Comparison of ENCODE assay signal across 8 mouse cellular contexts in the genomic region with DNA sequence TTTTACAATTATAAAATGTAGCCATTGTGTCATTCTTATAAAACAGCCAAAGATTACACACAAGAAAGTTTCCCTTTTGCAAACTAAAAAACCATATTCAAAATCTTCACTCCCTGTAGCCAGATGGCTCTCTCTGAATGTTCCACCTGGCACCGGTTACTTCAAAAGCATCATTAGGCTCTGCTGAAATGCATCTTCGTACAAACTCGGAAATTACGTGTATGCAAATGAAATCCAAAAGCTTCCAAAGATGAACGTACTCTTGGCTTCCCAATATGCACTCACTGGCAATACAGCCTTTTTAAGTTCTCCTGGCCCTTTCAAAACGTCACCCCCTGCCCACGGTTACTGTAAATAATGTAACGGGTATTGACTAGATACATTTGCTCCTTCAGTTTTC. TPM values are rescaled to one million over a fixed set of nuclear protein-coding genes. Genes with fewer than 3 reads are reported as not detected.
A peak's percentile ranks its signal among the peaks of the same experiment; 100 is the strongest.
DNase-seq lines count a peak whose midpoint lies in the region; ATAC-seq and TF ChIP-seq lines count a peak whose summit lies in the region.

No protein-coding gene starts in this region.

- WGBS in kidney, embryonic 15.5 days = 33% methylated on average over 8 of the region's 8 CpGs
- WGBS in hindbrain, embryonic 11.5 days = 50% methylated on average over 8 of the region's 8 CpGs
- 41% methylated on average over 8 of the region's 8 CpGs for WGBS in midbrain, embryonic 14.5 days
- WGBS in lung, adult 2 months = 31% methylated on average over 8 of the region's 8 CpGs

- H3K4me1 ChIP-seq in kidney, embryonic 15.5 days = peaks cover 23% of the 10 kb centered on the region
- no peaks in the 10 kb centered on the region for H3K4me1 ChIP-seq in hindbrain, embryonic 11.5 days (replicated peaks; ENCODE audit: control insufficient read depth, insufficient read depth, low read length)
- peaks cover 17% of the 10 kb centered on the region; the same call in 1 of the 2 replicates for H3K4me1 ChIP-seq in midbrain, embryonic 14.5 days (ENCODE audit: control insufficient read depth, insufficient read depth, low read length)
- peaks cover 11% of the 10 kb centered on the region for H3K4me1 ChIP-seq in lung, adult 2 months (ENCODE audit: control insufficient read depth, insufficient read depth, low read length)

- H3K4me3 ChIP-seq in kidney, embryonic 15.5 days (replicated peaks) = peak overlapping the region; percentile 67
- peak overlapping the region; percentile 57 for H3K4me3 ChIP-seq in hindbrain, embryonic 11.5 days (ENCODE audit: low read depth, low read length)
- H3K4me3 ChIP-seq in midbrain, embryonic 14.5 days (replicated peaks; ENCODE audit: low read depth, low read length) = peak overlapping the region; percentile 78
- no peak overlapping the region for H3K4me3 ChIP-seq in lung, adult 2 months (replicated peaks; ENCODE audit: extremely low read depth, low read depth, low read length)

- TF ChIP-seq POLR2A in brain, embryonic 14.5 days (IDR thresholded peaks at IDR 0.05; ENCODE audit: borderline replicate concordance, extremely low read depth, insufficient read depth, insufficient read length, poor library complexity, severe bottlenecking) = no peak
- no peak for TF ChIP-seq POLR2A in lung, adult 2 months (IDR thresholded peaks at IDR 0.05; ENCODE audit: borderline replicate concordance, extremely low read depth, low read depth, low read length)

- no peak for DNase-seq in kidney, postnatal 14 days
- DNase-seq in brain, embryonic 14.5 days (ENCODE audit: low read depth) = peak; percentile 7
- DNase-seq in hindbrain, embryonic 11.5 days (ENCODE audit: low spot score) = no peak
- DNase-seq in midbrain, embryonic 14.5 days = no peak
- no peak for DNase-seq in embryo, embryonic 11 days
- no peak for DNase-seq in right cerebral cortex, postnatal 36 days (ENCODE audit: low spot score in 2 of 2)
- no peak for DNase-seq in lung, adult 2 months

- peak overlapping the region; percentile 65 for H3K4me2 ChIP-seq in kidney, embryonic 15.5 days
- H3K4me2 ChIP-seq in hindbrain, embryonic 11.5 days (replicated peaks; ENCODE audit: low read depth, low read length) = peak overlapping the region; percentile 56
- H3K4me2 ChIP-seq in midbrain, embryonic 14.5 days (ENCODE audit: low read length) = peak overlapping the region; percentile 52

- H3K9ac ChIP-seq in kidney, embryonic 15.5 days = peak overlapping the region; percentile 61; the same call in 1 of the 2 replicates
- peak overlapping the region; percentile 74 for H3K9ac ChIP-seq in hindbrain, embryonic 11.5 days (ENCODE audit: low read depth, low read length)
- H3K9ac ChIP-seq in midbrain, embryonic 14.5 days (replicated peaks; ENCODE audit: low read length) = peak overlapping the region; percentile 80

- TF ChIP-seq CTCF in brain, embryonic 14.5 days (IDR thresholded peaks at IDR 0.05; ENCODE audit: borderline replicate concordance, extremely low read depth, insufficient read depth, insufficient read length) = no peak
- no peak for TF ChIP-seq CTCF in lung, adult 2 months (IDR thresholded peaks at IDR 0.05; ENCODE audit: insufficient read depth, low read length)

- no peaks in the 10 kb centered on the region for H3K27me3 ChIP-seq in kidney, embryonic 15.5 days
- no peaks in the 10 kb centered on the region for H3K27me3 ChIP-seq in hindbrain, embryonic 11.5 days (ENCODE audit: control insufficient read depth, insufficient read depth, low read length)
- no peaks in the 10 kb centered on the region for H3K27me3 ChIP-seq in midbrain, embryonic 14.5 days (ENCODE audit: control insufficient read depth, insufficient read depth, low read length)

- no peaks in the 10 kb centered on the region for H3K9me3 ChIP-seq in kidney, embryonic 15.5 days (replicated peaks)
- H3K9me3 ChIP-seq in hindbrain, embryonic 11.5 days (ENCODE audit: control insufficient read depth, low read length) = no peaks in the 10 kb centered on the region
- no peaks in the 10 kb centered on the region for H3K9me3 ChIP-seq in midbrain, embryonic 14.5 days (ENCODE audit: control insufficient read depth, low read length)

- ATAC-seq in kidney, embryonic 15.5 days (replicated peaks; ENCODE audit: low FRiP score) = no peak
- ATAC-seq in hindbrain, embryonic 11.5 days (ENCODE audit: low FRiP score) = no peak
- no peak for ATAC-seq in midbrain, embryonic 14.5 days (ENCODE audit: low FRiP score, low TSS enrichment)

- 0 out of 2 replicates have a peak, but pooled peaks cover 4% of the 10 kb centered on the region for H3K36me3 ChIP-seq in kidney, embryonic 15.5 days
- no peaks in the 10 kb centered on the region for H3K36me3 ChIP-seq in hindbrain, embryonic 11.5 days (ENCODE audit: control insufficient read depth, insufficient read depth, low read length)
- H3K36me3 ChIP-seq in midbrain, embryonic 14.5 days (ENCODE audit: control insufficient read depth, insufficient read depth, low read length) = 0 out of 2 replicates have a peak, but pooled peaks cover 9% of the 10 kb centered on the region

- no peak overlapping the region for H3K27ac ChIP-seq in kidney, embryonic 15.5 days
- H3K27ac ChIP-seq in hindbrain, embryonic 11.5 days (ENCODE audit: low read depth, low read length) = no peak overlapping the region
- no peak overlapping the region for H3K27ac ChIP-seq in midbrain, embryonic 14.5 days (replicated peaks; ENCODE audit: low read depth, low read length)

RNA-seq across cellular contexts. Expression of a gene that starts 0.8 kb away (rescaled TPM):
- polyA plus RNA-seq in kidney, embryonic 15.5 days (2015; fragmentation: Nextera tagmentation; extraction: Ambion mirVana) = 15.3 and 15.7 TPM in 2 replicates
- polyA plus RNA-seq in brain, embryonic 14.5 days (2012; rRNA removed) = 44.7 and 58.3 TPM in 2 replicates
- polyA plus RNA-seq in hindbrain, embryonic 11.5 days (2014; fragmentation: Nextera tagmentation; extraction: Ambion mirVana) = 26.3 and 27.2 TPM in 2 replicates
- polyA plus RNA-seq in midbrain, embryonic 14.5 days (2014; fragmentation: Nextera tagmentation; extraction: Ambion mirVana) = 27.7 and 39.7 TPM in 2 replicates
- 18.9 and 25.4 TPM in 2 replicates for polyA plus RNA-seq in lung, adult 2 months (2012; rRNA removed)

RNA-seq across cellular contexts. Expression of a gene that starts 2.9 kb away (rescaled TPM):
- polyA plus RNA-seq in kidney, embryonic 15.5 days (2015; fragmentation: Nextera tagmentation; extraction: Ambion mirVana) = 30.4 and 33.1 TPM in 2 replicates
- 11.9 and 12.4 TPM in 2 replicates for polyA plus RNA-seq in brain, embryonic 14.5 days (2012; rRNA removed)
- 32.4 and 33.3 TPM in 2 replicates for polyA plus RNA-seq in hindbrain, embryonic 11.5 days (2014; fragmentation: Nextera tagmentation; extraction: Ambion mirVana)
- 5.7 and 12.8 TPM in 2 replicates for polyA plus RNA-seq in midbrain, embryonic 14.5 days (2014; fragmentation: Nextera tagmentation; extraction: Ambion mirVana)
- 4.6 and 10.0 TPM in 2 replicates for polyA plus RNA-seq in lung, adult 2 months (2012; rRNA removed)
